Mouse (Mus musculus): ENCODE results near the gene Clcf1.

DNA sequence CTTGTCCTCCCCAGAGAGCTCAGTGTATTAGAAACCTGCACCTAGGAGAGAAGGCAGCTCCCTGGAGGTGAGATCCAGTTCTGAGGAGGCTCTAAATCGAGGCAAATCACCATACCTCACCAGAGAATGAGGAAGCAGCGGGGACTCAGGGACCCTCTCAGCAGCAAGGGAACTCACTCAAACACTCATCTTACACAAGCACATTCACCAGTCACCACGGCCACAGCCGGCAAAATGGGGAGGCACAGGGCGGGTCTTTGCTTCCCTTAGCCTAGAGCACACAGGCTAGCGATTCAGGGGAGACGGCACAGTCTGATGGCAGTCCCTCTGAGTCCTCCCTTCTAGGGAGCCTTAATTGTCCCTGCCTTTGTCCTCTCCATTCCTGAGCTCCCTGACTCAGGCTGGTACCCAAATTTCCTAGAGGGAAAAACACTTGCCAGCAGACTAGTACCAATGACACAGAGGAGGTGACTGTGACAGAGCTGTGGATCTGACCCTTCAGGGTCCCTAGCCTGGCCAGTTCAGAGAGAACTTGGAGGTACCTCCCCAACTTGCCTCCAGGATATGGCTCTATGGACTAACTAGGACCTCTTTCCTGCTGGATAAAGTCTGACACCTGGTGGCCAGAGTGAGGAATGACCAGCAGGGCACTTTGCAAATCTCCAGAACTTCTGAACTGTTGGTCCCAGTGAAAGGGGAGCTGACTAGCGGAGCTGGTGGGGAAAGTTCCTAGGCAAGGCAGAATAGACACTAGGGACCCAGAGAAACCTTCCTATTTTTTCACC is 14.0 kb downstream of the Clcf1 start:
- TF ChIP-seq GATA1 (IDR thresholded peaks at IDR 0.05; ENCODE audit: low read length), result no peak
- TF ChIP-seq TAL1 (IDR thresholded peaks at IDR 0.05; ENCODE audit: low read length), result no peak
